9 mouse cellular contexts compared by ENCODE assay signal in the genomic region with DNA sequence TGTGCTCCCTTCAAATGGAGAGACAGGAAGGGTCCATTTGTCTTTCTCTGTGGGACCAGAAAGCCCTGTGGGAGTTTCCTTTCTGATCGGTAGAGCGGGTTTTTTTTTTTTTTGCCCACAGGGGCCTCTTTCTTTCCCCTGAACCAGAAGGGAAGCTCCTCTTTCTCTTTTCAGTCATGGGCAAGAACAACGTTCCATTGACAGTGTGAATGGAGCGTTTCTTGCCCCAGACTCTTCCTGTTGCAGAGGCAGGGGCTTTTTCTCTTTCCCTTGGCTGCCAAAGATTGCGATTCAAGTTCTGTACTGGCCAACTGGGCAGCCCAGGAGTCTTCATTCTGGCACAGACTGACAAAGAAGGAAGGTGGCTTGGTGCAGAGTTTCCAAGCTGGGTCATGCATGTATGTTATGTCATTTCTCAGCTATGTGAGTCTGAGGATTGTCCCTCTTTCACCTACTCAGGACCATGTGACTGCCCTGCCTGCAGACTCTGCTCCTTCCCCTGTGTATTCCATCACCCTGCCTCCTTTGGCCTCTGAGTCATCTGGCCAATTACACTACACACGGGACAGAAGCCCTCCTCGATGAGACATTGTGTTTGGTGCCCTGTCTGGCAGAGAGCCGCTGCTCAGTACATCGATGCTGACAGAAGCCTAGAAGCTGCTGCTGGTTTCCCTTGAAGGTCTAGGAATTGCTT. TPM values are rescaled to one million over a fixed set of nuclear protein-coding genes. Genes with fewer than 3 reads are reported as not detected.
A peak's percentile ranks its signal among the peaks of the same experiment; 100 is the strongest.
DNase-seq lines count a peak whose midpoint lies in the region.
"Had no signal": no experiment of that assay in that cellular context is flagged by ENCODE, and none has a peak within 500 bp of the region (broad histone marks: within the 10 kb centered on the region; RNA-seq: fewer than 3 reads in every experiment).

No protein-coding gene starts in this region.

- 47% methylated on average over 9 of the region's 9 CpGs for WGBS in embryonic facial prominence, embryonic 10.5 days
- 47% methylated on average over 9 of the region's 9 CpGs for WGBS in large intestine, adult 2 months

- no peaks in the 10 kb centered on the region for H3K36me3 ChIP-seq in embryonic facial prominence, embryonic 10.5 days (replicated peaks)
- H3K36me3 ChIP-seq: embryonic facial prominence, embryonic 15.5 days had no signal

- H3K4me3 ChIP-seq in embryonic facial prominence, embryonic 10.5 days: no peak overlapping the region
- H3K4me3 ChIP-seq: embryonic facial prominence, embryonic 15.5 days had no signal

- H3K27ac ChIP-seq in embryonic facial prominence, embryonic 10.5 days (replicated peaks): peak overlapping the region; percentile 32
- H3K27ac ChIP-seq: embryonic facial prominence, embryonic 15.5 days had no signal

- no peaks in the 10 kb centered on the region for H3K9me3 ChIP-seq in embryonic facial prominence, embryonic 10.5 days
- H3K9me3 ChIP-seq: embryonic facial prominence, embryonic 15.5 days had no signal

- H3K27me3 ChIP-seq in embryonic facial prominence, embryonic 10.5 days (replicated peaks; ENCODE audit: low read depth, poor library complexity, severe bottlenecking): no peaks in the 10 kb centered on the region
- H3K27me3 ChIP-seq: embryonic facial prominence, embryonic 15.5 days had no signal

- DNase-seq in heart, adult 8-10 months (ENCODE audit: low spot score): peak; percentile 22
- DNase-seq in heart, postnatal 25 days (ENCODE audit: low spot score): no peak
- peak; percentile 34 for DNase-seq in 416B (ENCODE audit: low read depth)
- DNase-seq in embryonic facial prominence, embryonic 10.5 days (ENCODE audit: low spot score): no peak
- peak; percentile 33 for DNase-seq in large intestine, adult 2 months (ENCODE audit: low read depth, low spot score)
- no peak for DNase-seq in cerebellum, adult 18-20 months
- DNase-seq in cerebellum, postnatal 25 days: no peak
- no peak for DNase-seq in gastrocnemius, postnatal 36 days

- intact Hi-C loops in heart, postnatal 25 days (cut with DNase I): no loop called here
- intact Hi-C loops in gastrocnemius, postnatal 36 days (cut with DNase I): no loop called here

- no peaks in the 10 kb centered on the region for H3K4me1 ChIP-seq in embryonic facial prominence, embryonic 10.5 days
- H3K4me1 ChIP-seq: embryonic facial prominence, embryonic 15.5 days had no signal

RNA-seq across cellular contexts. Expression of gene Agfg1, which starts 7.6 kb away (rescaled TPM):
- 10 to 100 TPM; 23.8 to 28.7 (median 26.0) TPM for total RNA-seq in heart, adult 8-10 months (2022)
- 10 to 100 TPM; 30.7 to 32.2 TPM for total RNA-seq in heart, postnatal 25 days (2021)
- polyA plus RNA-seq in embryonic facial prominence, embryonic 10.5 days (2016; fragmentation: Nextera tagmentation; extraction: Ambion mirVana): 32.3 and 35.4 TPM in 2 replicates
- polyA plus RNA-seq in large intestine, adult 2 months (2012; rRNA removed): 35.2 and 46.2 TPM in 2 replicates
- total RNA-seq in gastrocnemius, postnatal 36 days (2021): 10 to 100 TPM; 21.2 to 23.5 TPM

Comparison
In these comparisons a context has a peak if more than half of its experiments do, and no peak if none do; other contexts are left out.
1. DNase-seq: peak in heart, adult 8-10 months (single experiment), 416B (single experiment) and large intestine, adult 2 months (single experiment); none in heart, postnatal 25 days (single experiment), embryonic facial prominence, embryonic 10.5 days (single experiment), cerebellum, adult 18-20 months (0 of 2), cerebellum, postnatal 25 days (0 of 2) and gastrocnemius, postnatal 36 days (0 of 2).